Mouse (Mus musculus) hindbrain, embryonic 13.5 days (tissue): ENCODE results near the gene Bcl11b. TPM values are rescaled to one million over a fixed set of nuclear protein-coding genes. Genes with fewer than 3 reads are reported as not detected.

Source experiments
- ATAC-seq: fragments of 200-750 bp; cut with Nextera tagmentation; 2 replicates; pipeline ENCODE4 v1.8.0; 2017; ENCODE audit warnings: moderate TSS enrichment; ENCODE audit not compliant: low FRiP score
- H3K27ac ChIP-seq: fragments of 300-500 bp; sonication (generic); 2 replicates; pipeline ENCODE4 v1.5.1; 2015; ENCODE audit warnings: inconsistent platforms, mild to moderate bottlenecking, moderate library complexity
- H3K27me3 ChIP-seq: fragments of 300-500 bp; sonication (generic); 2 replicates; pipeline ENCODE4 v1.6.1; 2015; ENCODE audit warnings: mild to moderate bottlenecking, inconsistent platforms
- H3K36me3 ChIP-seq: fragments of 300-500 bp; sonication (generic); 2 replicates; pipeline ENCODE4 v1.6.1; 2015; ENCODE audit warnings: mild to moderate bottlenecking, inconsistent platforms
- H3K4me1 ChIP-seq: fragments of 300-500 bp; sonication (generic); replicated peaks from 2 replicates; pipeline ENCODE4 v1.6.1; 2015; ENCODE audit warnings: inconsistent platforms
- H3K4me2 ChIP-seq: fragments of 300-500 bp; sonication (generic); 2 replicates; pipeline ENCODE4 v1.6.1; 2015; ENCODE audit warnings: inconsistent platforms, mild to moderate bottlenecking, moderate library complexity
- H3K4me3 ChIP-seq: fragments of 300-500 bp; sonication (generic); 2 replicates; pipeline ENCODE4 v1.5.1; 2015; ENCODE audit warnings: mild to moderate bottlenecking, inconsistent platforms
- H3K9ac ChIP-seq: fragments of 300-500 bp; sonication (generic); 2 replicates; pipeline ENCODE4 v1.6.1; 2015; ENCODE audit warnings: mild to moderate bottlenecking, inconsistent platforms
- H3K9me3 ChIP-seq: fragments of 300-500 bp; sonication (generic); 2 replicates; pipeline ENCODE4 v1.6.1; 2016; ENCODE audit warnings: inconsistent platforms
- whole genome bisulfite sequencing: fragments of 180-500 bp; shearing (Covaris S2); methylation state at CpG from one replicate; pipeline ENCODE4 v1.1.7; 2015; 5-methylcytosine and 5-hydroxymethylcytosine counted together
- polyA plus RNA-seq: library from polyadenylated mRNA; unstranded; fragments of >200 nt; fragmentation: Nextera tagmentation; extraction: Ambion mirVana; gene quantifications from 2 replicates; pipeline ENCODE4 v1.2.1, GENCODE M21; 2015

Gene Bcl11b
- polyA plus RNA-seq, 1 experiment from 2014 or later: 31.0 TPM

- 26% methylated on average over 3 of the region's 3 CpGs for WGBS
These were observed 6.2 kb downstream of the Bcl11b start for GRCm38 (mm10) chr12:107997241-107997640.

GRCm38 (mm10) chr12:107996773-107997172 is 6.6 kb downstream of the Bcl11b start:
- Histone ChIP-seq H3K4me1 (peaks cover 88% of the 10 kb centered on the region), H3K9ac (peak overlapping the region; percentile 68), H3K27me3 (0 out of 2 replicates have a peak, but pooled peaks cover 2% of the 10 kb centered on the region), H3K9me3 (no peaks in the 10 kb centered on the region), H3K36me3 (no peaks in the 10 kb centered on the region), H3K4me3 (peak overlapping the region; percentile 93), H3K4me2 (peak overlapping the region; percentile 79), H3K27ac (peak overlapping the region; percentile 73; the same call in 1 of the 2 replicates)
- ATAC-seq: no peak
- 56% methylated on average over 4 of the region's 4 CpGs for WGBS

More at GRCm38 (mm10) chr12:107997241-107997640, 6.2 kb downstream of the Bcl11b start:
- Histone ChIP-seq H3K4me2 (peak overlapping the region; percentile 79), H3K4me1 (peaks cover 84% of the 10 kb centered on the region), H3K27ac (peak overlapping the region; percentile 73), H3K36me3 (no peaks in the 10 kb centered on the region), H3K27me3 (0 out of 2 replicates have a peak, but pooled peaks cover 2% of the 10 kb centered on the region), H3K9ac (peak overlapping the region; percentile 68), H3K9me3 (no peaks in the 10 kb centered on the region), H3K4me3 (peak overlapping the region; percentile 93)
- ATAC-seq: no peak

GRCm38 (mm10) chr12:107996216-107996615 is 7.2 kb downstream of the Bcl11b start:
- peak overlapping the region; percentile 49; the same call in 1 of the 2 replicates for H3K9ac ChIP-seq
- peaks cover 94% of the 10 kb centered on the region for H3K4me1 ChIP-seq
- 70% methylated on average over 6 of the region's 6 CpGs for WGBS
- H3K9me3 ChIP-seq: no peaks in the 10 kb centered on the region
- H3K27ac ChIP-seq: no peak overlapping the region; the same call in 1 of the 2 replicates
- H3K27me3 ChIP-seq: 0 out of 2 replicates have a peak, but pooled peaks cover 2% of the 10 kb centered on the region
- ATAC-seq: no peak
- peak overlapping the region; percentile 79 for H3K4me2 ChIP-seq
- H3K4me3 ChIP-seq: peak overlapping the region; percentile 93; the same call in 1 of the 2 replicates
- no peaks in the 10 kb centered on the region for H3K36me3 ChIP-seq

- no peak for ATAC-seq
- peak overlapping the region; percentile 59 for H3K9ac ChIP-seq
- peaks cover under 1% of the 10 kb centered on the region; the same call in 1 of the 2 replicates for H3K36me3 ChIP-seq
- H3K4me2 ChIP-seq: peak overlapping the region; percentile 79
- 61% methylated on average over 4 of the region's 4 CpGs for WGBS
- no peak overlapping the region for H3K27ac ChIP-seq
- no peaks in the 10 kb centered on the region for H3K9me3 ChIP-seq
- H3K4me1 ChIP-seq: peaks cover 95% of the 10 kb centered on the region
- H3K4me3 ChIP-seq: peak overlapping the region; percentile 15
- peaks cover under 1% of the 10 kb centered on the region; the same call in 1 of the 2 replicates for H3K27me3 ChIP-seq
These were observed 9.0 kb downstream of the Bcl11b start for GRCm38 (mm10) chr12:107994421-107994820.

- peak overlapping the region; percentile 79 for H3K4me2 ChIP-seq
- peaks cover 4% of the 10 kb centered on the region; the same call in 1 of the 2 replicates for H3K27me3 ChIP-seq
- peak overlapping the region; percentile 30; the same call in 1 of the 2 replicates for H3K9ac ChIP-seq
- H3K9me3 ChIP-seq: no peaks in the 10 kb centered on the region
- H3K4me1 ChIP-seq: peaks cover 94% of the 10 kb centered on the region
- peak overlapping the region; percentile 1; the same call in 1 of the 2 replicates for H3K4me3 ChIP-seq
- 80% methylated on average over 4 of the region's 4 CpGs for WGBS
- no peak for ATAC-seq
- peaks cover 9% of the 10 kb centered on the region for H3K36me3 ChIP-seq
- peak overlapping the region; percentile 67 for H3K27ac ChIP-seq
These were observed 10.4 kb downstream of the Bcl11b start for GRCm38 (mm10) chr12:107993029-107993428.

GRCm38 (mm10) chr12:107991191-107991590 is 12.2 kb downstream of the Bcl11b start:
- peaks cover 11% of the 10 kb centered on the region for H3K36me3 ChIP-seq
- ATAC-seq: no peak
- peak overlapping the region; percentile 79 for H3K4me2 ChIP-seq
- H3K27me3 ChIP-seq: peaks cover 4% of the 10 kb centered on the region; the same call in 1 of the 2 replicates
- H3K9me3 ChIP-seq: no peaks in the 10 kb centered on the region
- no peak overlapping the region; the same call in 1 of the 2 replicates for H3K27ac ChIP-seq
- H3K4me3 ChIP-seq: no peak overlapping the region
- H3K9ac ChIP-seq: 0 out of 2 replicates have a peak overlapping the region, but pooled peaks have one; percentile 55
- WGBS: 38% methylated on average over 11 of the region's 11 CpGs
- peaks cover 93% of the 10 kb centered on the region for H3K4me1 ChIP-seq

GRCm38 (mm10) chr12:107983211-107983610 is 20.2 kb downstream of the Bcl11b start:
- Histone ChIP-seq H3K9me3 (no peaks in the 10 kb centered on the region), H3K27ac (no peak overlapping the region), H3K36me3 (peaks cover 2% of the 10 kb centered on the region; the same call in 1 of the 2 replicates), H3K4me2 (no peak overlapping the region), H3K9ac (no peak overlapping the region), H3K27me3 (0 out of 2 replicates have a peak, but pooled peaks cover 12% of the 10 kb centered on the region), H3K4me3 (no peak overlapping the region), H3K4me1 (peaks cover 74% of the 10 kb centered on the region)
- no peak for ATAC-seq
- WGBS: 73% methylated on average over 8 of the region's 8 CpGs

GRCm38 (mm10) chr12:107982306-107982705 is 21.1 kb downstream of the Bcl11b start:
- WGBS: 81% methylated on average over 9 of the region's 9 CpGs
- peaks cover 74% of the 10 kb centered on the region for H3K4me1 ChIP-seq

GRCm38 (mm10) chr12:107981231-107981630 is 22.2 kb downstream of the Bcl11b start:
- WGBS: 24% methylated on average over 6 of the region's 6 CpGs
- 0 out of 2 replicates have a peak, but pooled peaks cover 17% of the 10 kb centered on the region for H3K27me3 ChIP-seq
- H3K27ac ChIP-seq: no peak overlapping the region
- no peak for ATAC-seq
- no peaks in the 10 kb centered on the region for H3K36me3 ChIP-seq
- 0 out of 2 replicates have a peak overlapping the region, but pooled peaks have one; percentile 40 for H3K4me3 ChIP-seq
- H3K4me1 ChIP-seq: peaks cover 77% of the 10 kb centered on the region
- H3K4me2 ChIP-seq: peak overlapping the region; percentile 71
- no peaks in the 10 kb centered on the region for H3K9me3 ChIP-seq
- H3K9ac ChIP-seq: 0 out of 2 replicates have a peak overlapping the region, but pooled peaks have one; percentile 72

More at GRCm38 (mm10) chr12:107982306-107982705, 21.1 kb downstream of the Bcl11b start:
- Histone ChIP-seq H3K27ac (no peak overlapping the region), H3K36me3 (peaks cover 2% of the 10 kb centered on the region; the same call in 1 of the 2 replicates), H3K4me3 (no peak overlapping the region), H3K9me3 (no peaks in the 10 kb centered on the region), H3K27me3 (0 out of 2 replicates have a peak, but pooled peaks cover 17% of the 10 kb centered on the region), H3K9ac (no peak overlapping the region), H3K4me2 (no peak overlapping the region)
- no peak for ATAC-seq

- H3K9ac ChIP-seq: peak overlapping the region; percentile 72
- ATAC-seq: peak; percentile 51; the same call in 1 of the 2 replicates
These were observed 23.0 kb downstream of the Bcl11b start for GRCm38 (mm10) chr12:107980261-107980961.

GRCm38 (mm10) chr12:107979710-107980260 is 23.6 kb downstream of the Bcl11b start:
- peak overlapping the region; percentile 52 for H3K27ac ChIP-seq
- H3K4me3 ChIP-seq: peak overlapping the region; percentile 40
- peak overlapping the region; percentile 71 for H3K4me2 ChIP-seq
- ATAC-seq: 0 out of 2 replicates have a peak, but pooled peaks have one; percentile 16
- 2% methylated on average over 26 of the region's 28 CpGs for WGBS
- H3K36me3 ChIP-seq: no peaks in the 10 kb centered on the region
- H3K9me3 ChIP-seq: no peaks in the 10 kb centered on the region
- H3K9ac ChIP-seq: peak overlapping the region; percentile 72
- H3K4me1 ChIP-seq: peaks cover 86% of the 10 kb centered on the region
- H3K27me3 ChIP-seq: 0 out of 2 replicates have a peak, but pooled peaks cover 16% of the 10 kb centered on the region

More at GRCm38 (mm10) chr12:107980261-107980961, 23.0 kb downstream of the Bcl11b start:
- Histone ChIP-seq H3K36me3 (no peaks in the 10 kb centered on the region), H3K4me2 (peak overlapping the region; percentile 71), H3K27ac (peak overlapping the region; percentile 52), H3K4me1 (peaks cover 81% of the 10 kb centered on the region), H3K9me3 (no peaks in the 10 kb centered on the region), H3K27me3 (0 out of 2 replicates have a peak, but pooled peaks cover 17% of the 10 kb centered on the region), H3K4me3 (peak overlapping the region; percentile 40)
- under 1% methylated on average over 51 of the region's 51 CpGs for WGBS
